Mouse (Mus musculus) naive thymus-derived CD4-positive, alpha-beta T cell, adult 2 months (primary cell): ENCODE measurements around the gene Sorbs2.

Source experiments
- DNase-seq: peaks from one replicate; pipeline ENCODE4 v3.0.0-alpha.2; 2011; ENCODE audit warnings: low read depth

Sorbs2 gene

GRCm38 (mm10) chr8:45677854-45678241 is 170.3 kb downstream of the Sorbs2 start:
- DNase-seq: no peak

- DNase-seq: no peak
These were observed 173.6 kb downstream of the Sorbs2 start for GRCm38 (mm10) chr8:45681171-45681570.

DNA sequence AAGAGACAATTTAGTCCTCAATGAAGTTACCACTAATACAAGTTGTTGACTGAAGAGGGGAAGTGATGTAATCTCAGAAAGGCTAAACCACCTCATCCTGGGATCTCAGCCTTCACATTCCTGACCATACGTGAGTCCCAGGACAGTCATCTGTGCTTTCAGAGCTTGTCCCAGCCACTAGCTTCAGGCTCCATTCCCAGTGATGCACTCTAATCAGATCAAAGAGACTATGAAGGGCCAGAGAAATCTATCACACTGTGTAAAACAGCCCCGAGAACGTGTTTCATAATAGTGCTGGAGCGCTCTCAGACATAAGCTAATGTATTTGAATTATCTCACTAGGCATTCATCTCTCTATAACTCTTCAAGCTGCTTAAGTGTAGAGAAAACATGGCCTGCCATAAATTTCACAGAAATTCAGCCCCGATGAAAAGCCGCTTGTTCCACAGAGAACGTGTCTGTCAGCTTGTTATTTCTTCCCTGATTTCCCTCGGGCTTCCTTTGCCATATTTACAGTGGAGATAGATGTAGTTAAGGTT is 175.3 kb downstream of the Sorbs2 start:
- DNase-seq: no peak

DNA sequence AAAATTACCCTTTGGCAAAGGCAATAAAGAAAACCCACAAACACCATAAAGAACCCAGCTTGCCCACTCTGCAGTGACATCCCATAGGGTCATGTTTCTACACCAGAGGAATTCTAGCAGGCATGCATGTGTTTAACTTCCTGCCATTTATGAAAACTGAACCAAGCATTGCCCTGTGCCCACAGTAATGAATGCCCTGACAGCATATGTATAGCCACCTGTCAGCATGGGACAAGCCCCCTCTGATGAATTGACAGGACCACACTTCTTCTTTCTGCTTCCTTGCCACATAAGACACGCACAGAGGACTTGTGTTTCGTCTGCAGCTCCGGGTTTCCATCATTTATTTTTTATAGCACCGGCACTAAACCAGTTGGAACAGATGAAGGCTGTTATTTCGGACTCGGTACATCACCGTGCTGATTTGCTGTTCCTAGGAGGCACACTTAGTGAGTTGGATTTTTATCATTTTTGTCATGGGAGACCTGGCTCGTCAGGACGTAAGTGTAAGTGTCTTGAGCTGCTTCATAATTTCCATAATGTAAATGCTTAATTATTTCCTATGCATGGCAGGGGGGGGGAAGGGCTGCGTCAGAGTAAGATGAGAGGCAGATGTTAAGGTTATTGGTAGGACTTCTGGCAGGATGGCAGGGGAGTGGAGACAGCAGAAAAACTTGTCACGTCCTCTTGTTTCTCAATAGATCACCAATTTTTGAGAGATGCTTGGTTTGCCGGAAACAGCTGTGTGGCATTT is 180.5 kb downstream of the Sorbs2 start:
- DNase-seq: no peak

DNA sequence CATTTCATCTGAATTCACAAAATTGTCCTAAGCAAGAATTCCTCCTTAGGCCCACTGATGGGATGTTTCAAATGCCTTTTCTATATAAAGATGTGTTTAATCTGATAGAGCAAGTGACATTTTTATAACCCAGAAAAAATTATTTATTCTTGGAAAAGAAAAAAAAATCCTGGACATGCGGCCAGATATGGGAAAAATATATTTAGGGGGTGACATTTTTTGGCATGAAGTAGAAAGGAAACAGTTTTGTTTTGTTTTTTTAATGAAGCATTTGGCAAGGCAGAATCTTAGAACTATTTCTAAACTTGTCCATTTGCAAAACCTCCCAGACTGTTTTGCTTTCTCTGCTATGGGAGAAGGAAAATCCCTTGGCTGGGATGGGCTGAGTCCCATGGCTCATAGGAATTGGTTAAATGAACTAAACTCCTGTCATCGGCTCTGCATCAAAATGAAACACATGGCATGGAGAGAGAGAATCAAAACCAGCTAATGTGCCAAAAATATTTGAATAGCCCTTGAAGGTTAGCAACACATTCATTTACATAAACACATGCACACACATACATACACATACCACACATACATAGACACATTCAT is 182.1 kb downstream of the Sorbs2 start:
- DNase-seq: no peak

DNA sequence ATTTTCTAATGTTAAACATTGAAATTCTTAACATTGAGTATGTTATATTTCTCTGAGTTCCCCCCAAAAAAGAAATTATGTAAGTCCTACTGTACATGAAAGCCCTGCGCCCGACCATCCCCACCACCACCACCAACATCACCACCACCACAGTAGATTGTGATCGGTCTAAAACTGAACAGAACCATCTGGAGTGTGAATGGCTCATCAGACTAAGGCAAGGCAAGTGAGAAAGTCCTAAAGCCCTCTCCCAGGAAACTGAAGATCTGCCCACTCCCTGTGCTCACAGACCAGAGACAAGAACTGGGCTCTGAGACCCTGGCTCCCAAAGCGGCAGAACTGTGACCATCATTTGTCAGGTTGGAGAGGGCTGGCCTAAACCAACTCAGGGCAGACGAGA is 192.5 kb downstream of the Sorbs2 start:
- no peak for DNase-seq

DNA sequence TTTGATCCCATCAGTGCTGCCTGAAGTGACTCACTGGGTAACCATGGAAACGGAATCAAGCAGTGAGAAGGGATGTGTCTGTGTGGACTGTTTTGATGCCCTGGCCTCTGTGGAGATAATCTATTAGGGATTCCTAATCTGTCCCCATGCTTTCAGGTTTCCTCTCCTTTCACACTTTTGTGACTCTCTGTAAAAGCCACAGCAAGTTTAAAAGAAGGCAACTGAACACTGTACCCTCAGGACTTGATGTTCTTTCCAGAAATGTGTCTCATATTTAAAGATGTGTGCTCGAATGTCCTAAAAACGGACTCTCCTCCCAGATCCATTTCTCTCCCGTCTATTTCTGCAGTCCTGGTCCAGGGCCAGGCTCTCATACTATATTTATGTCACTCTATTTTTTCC is 196.1 kb downstream of the Sorbs2 start:
- DNase-seq: no peak

DNA sequence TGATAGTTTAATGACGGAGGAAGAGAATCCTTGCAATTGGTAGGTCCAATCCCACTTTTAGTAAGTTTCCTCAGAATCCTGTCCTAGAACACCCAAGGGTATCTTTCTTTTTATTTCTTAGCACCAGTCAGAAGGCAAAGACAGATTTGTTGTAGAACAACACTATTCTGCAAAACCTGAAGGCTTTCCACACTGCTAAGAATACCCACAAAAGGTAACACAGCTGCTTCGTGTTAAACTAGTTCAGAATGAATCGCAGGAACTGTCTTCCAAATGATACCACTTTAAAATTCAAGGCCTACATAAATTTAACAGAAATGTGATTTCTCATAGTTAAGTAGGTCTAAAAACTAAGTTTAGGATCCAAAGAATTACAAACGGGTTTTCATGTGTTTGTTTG is 201.5 kb downstream of the Sorbs2 start:
- no peak for DNase-seq

GRCm38 (mm10) chr8:45709734-45710133 is 202.1 kb downstream of the Sorbs2 start:
- no peak for DNase-seq

- no peak for DNase-seq
These were observed 205.0 kb downstream of the Sorbs2 start for GRCm38 (mm10) chr8:45712610-45713009.

- DNase-seq: no peak
These were observed 207.2 kb downstream of the Sorbs2 start for GRCm38 (mm10) chr8:45714806-45715205.

DNA sequence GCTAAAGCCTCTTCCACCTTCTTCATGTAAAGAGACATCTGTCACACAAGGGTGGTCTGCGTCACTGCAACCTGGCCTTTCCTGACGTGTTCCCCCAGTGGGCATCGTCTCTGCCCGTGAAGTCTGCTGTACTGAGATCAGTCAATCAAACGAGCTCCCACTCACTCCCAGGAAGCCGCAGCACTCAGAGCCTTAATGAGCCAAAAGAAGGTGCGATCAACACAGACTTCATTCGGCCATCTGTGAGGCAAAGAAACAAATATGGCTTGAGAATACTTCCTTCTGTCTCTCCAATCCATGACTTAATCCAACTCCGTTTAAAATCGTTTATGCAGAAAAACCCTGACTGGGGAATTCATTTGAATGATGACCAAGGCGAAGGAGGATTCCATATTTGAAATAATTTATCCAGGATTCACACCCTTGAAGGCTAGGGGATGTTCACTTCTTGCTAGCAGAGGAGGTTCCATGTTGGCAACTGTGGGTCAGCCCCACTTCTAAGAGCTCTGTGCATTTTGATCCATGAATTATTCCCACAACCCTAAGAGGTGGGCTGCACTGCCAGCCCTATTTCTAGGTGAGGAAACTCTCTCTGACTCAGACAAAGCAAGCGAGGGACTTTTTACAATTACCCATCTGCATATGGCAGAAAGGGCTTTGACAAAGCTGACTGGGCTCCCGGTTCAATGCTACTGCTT is 207.9 kb downstream of the Sorbs2 start:
- no peak for DNase-seq

GRCm38 (mm10) chr8:45719776-45720175 is 212.2 kb downstream of the Sorbs2 start:
- DNase-seq: no peak

DNA sequence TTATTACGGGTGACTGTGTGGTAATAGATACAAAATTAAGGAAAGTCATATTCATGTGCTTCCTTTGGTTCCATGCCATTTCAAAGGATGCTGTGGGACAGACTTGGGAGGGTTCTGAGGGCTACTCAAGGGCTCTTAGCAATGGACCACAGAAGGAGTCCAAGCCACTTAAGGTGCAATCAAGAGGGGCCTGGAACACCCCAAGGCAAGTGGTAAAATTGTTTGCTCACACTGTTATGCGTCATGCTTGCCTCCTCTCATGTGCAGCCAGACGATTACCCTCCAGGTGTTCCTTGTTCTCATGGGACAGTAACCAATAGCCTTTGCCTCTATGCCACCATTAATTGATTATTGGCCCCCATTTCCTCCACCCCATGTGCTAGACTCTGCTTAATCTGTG is 216.6 kb downstream of the Sorbs2 start:
- no peak for DNase-seq

DNA sequence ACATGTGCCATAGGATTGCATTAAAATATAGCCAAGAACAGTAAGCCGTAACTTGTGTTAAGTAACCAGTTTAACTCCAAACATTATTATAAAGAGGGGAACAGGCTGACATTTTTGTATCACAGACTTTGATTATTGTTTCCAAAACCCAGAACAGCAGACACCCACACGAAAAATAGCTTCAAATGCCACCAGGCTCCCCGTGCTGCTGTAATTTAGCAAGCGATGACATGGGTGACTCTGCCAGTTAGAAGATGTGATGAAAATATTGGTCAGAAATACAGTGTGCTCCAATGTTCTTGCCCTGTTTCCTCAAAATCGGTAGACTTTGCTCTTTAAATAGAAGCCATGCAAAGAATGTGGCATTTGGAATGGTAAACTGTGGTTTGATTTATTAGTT is 217.7 kb downstream of the Sorbs2 start:
- DNase-seq: no peak

GRCm38 (mm10) chr8:45729850-45730382 is 222.3 kb downstream of the Sorbs2 start:
- DNase-seq: no peak

DNA sequence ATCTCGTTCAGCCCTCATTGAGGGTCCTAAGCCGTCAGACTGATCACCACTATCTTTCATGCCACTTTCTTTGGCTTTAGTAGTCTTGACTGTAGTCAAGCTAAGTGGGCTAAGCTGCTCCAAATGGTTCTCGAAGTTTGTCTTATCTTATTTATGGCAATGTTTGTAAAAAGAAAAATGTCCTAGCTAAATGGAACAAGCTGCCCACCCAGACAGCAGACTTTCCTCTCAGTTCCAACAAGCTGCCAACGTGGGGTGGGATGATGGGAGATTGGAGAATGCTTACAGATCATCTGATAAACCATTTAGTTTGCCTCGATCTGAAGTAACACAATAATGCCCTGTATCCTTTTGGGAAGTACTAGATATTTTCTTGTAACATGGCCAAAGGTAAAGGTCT is 223.2 kb downstream of the Sorbs2 start:
- DNase-seq: no peak

DNA sequence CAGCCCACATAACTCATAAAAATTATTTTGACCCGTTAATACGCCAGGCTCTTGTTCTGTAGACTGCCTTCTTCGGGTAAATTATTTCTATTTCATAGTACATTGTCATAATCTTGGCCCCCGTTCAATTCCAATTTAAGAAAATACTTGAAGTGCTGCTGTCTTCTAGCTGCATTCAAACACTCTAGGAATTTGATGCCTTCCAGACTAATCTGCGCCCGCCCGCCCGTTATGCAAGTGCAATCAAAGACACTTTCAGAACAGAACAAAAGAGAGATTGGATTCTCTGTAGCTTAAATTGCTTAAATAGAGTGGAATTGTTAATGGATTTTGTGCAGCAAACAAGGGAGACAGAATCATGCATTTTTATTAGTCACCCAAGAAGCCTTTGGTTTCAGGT is 226.5 kb downstream of the Sorbs2 start:
- no peak for DNase-seq

DNA sequence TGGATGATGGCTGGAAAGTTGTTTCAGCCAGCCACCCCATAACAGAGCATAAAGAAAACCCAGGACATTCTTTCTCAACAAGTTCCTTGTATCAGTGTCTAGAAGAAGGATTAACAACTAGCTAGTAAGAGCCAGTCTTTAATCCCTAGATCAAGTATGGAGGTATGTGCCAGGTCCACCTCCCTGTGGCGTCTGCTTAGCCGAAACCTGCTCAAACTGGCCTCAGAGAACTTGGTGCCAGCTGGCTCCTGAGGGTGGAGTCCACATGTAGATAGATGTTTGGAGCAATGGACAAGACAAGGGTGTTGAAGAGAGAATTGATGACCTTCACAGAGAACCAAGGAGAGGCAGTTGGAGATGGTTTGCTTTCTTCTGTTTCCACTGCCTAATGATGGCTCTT is 229.7 kb downstream of the Sorbs2 start:
- DNase-seq: no peak

DNA sequence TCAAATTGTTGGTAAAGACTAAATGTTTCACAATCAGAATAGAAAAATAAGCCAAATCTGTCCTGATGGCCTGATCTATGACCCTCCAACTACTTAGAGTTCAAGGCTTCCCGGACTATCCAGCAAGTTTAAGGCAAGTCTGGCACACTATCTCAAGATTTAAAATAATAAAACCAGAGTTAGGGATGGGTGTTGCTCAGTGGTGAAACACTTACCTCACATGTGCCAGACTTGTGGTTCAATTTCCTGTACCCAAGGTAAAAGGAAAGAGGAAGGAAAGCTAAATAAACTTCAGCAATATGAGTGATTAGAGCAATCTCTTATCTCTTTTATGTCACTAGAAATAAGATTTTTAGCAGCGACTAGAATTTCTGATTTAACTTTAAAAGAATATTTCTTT is 235.7 kb downstream of the Sorbs2 start:
- DNase-seq: no peak

DNA sequence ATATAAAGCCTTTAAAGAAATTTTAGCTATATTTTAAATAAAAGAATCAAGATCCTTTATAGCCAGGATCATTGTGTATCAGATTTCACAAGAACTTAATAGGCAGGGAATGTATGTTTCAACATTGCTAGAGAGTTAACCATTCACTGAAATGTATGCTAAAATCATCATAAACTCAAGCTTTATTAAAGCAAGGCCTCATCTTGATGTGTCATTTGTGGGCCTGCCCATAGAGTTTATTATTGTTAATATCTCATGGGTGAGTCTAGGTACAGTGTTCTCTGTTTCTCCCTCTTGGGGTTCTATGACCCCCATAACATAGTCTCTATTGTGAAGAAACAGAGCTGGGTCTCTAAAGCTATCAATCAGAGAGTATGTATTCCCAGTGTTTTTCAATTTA is 236.2 kb downstream of the Sorbs2 start:
- DNase-seq: no peak

DNA sequence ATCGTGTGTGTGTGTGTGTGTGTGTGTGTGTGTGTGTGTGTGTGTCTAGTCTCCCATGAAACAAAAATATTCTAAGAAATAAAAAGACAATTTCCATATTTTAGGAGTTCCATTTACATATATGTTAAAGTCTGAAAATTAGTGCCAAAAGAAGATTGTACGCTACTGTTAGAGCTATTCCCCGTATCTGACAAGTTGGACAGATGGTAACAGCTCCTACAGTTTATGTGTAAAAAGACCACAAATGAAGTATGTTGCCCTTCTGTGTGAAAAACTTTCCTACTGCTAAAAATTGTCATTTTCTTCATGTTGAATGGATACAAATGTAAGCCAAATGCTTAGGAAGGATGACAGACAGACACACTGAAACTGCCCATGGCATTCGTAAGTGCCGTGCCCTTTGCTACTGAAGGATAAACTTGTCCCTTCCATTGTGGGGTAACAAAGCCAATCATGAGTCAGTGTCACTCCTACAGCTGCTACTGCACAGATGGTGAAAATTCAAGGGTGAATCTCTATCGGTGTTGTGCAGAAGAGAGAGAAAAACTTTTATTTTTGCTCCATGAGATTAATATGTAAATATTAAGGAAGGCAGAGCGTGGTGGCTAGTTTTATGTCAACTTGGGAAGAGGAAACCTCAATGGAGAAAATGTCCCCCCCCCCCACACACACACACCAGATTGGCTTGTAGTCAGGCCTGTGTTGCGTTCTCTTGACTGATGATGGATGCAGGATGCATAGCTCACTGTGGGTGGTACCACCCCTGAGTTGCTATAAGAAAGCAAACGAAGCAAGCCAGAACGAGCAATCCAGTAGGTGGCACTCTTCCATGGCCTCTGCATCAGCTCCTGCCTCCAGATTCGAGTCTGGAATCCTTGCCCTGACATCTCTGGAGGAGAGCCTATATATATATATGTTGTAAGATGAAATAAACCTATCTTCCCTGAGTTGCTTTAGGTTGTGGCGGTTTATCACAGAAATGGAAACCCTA is 244.2 kb downstream of the Sorbs2 start:
- no peak for DNase-seq
